Mouse (Mus musculus) E14TG2a.4 (cell line): ENCODE data around the gene Rtn4rl1.

ENCODE experiments used
- CTCF ChIP-seq: conservative IDR thresholded peaks from 2 replicates; pipeline ENCODE4 v1.5.1; 2014; ENCODE audit warnings: low read length
- NANOG ChIP-seq: IDR thresholded peaks from 2 replicates; pipeline ENCODE4 v1.6.1; 2014; ENCODE audit warnings: borderline replicate concordance, low read length, mixed read lengths

DNA sequence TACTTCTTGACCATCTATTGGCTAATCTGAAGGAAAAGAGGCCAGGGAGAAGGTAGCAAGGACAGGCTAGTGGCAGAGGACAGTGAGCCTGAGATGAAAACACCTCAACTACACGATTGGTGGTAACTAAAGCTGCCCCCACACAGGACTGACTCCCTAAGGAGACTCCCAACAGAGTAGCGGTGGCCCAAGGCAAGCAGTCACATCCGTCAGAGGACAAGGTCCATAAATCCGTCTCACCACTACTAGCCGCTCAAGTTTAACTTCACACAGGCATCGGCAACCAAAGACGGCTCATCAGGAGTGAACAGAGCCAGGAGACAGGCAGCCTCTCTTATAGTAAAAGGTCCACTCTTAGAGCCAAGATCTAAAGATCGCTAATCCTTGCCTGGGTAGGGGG, 117.2 kb downstream of the Rtn4rl1 start:
- no peak for TF ChIP-seq CTCF
- no peak for TF ChIP-seq NANOG
